Mouse (Mus musculus) left cerebral cortex, postnatal 10 days (tissue): ENCODE measurements around the gene Ech1. TPM values are rescaled to one million over a fixed set of nuclear protein-coding genes. Genes with fewer than 3 reads are reported as not detected.

Experiments
- DNase-seq, 2 experiments: peaks; one replicate each; pipeline ENCODE4 v3.0.0; 2021 to 2022; ENCODE audit warnings: low spot score in 2 of 2, mixed read lengths in 1 of 2; ENCODE audit errors: extremely low spot score in 1 of 2
- intact Hi-C: fragments of 180-260 bp; cut with DNase I; formaldehyde crosslinking; loops from one replicate; pipeline ENCODE4 v1.15.1; 2025
- total RNA-seq, 2 experiments: library from RNA; stranded (reverse); gene quantifications; 2 replicates each; pipeline ENCODE4 v1.2.3; 2021

Ech1 gene
- total RNA-seq = 10 to 100 TPM; 40.8 to 43.3 TPM

GRCm38 (mm10) chr7:28824941-28825685 is at the start of gene Ech1:
Ech1 (plus strand) TSS chr7:28825217.
- intact Hi-C loops = loop anchor here (5.0 kb wide), 1 partner anchor 42 kb away; no protein-coding TSS in a partner anchor
- peak; percentile 92 to 94 for DNase-seq

- DNase-seq = peak in 1 of 2 experiments; percentile 43
- intact Hi-C loops = no loop called here
Observed at GRCm38 (mm10) chr7:28778825-28779224, 46.2 kb upstream of the Ech1 start.

GRCm38 (mm10) chr7:28780067-28780658 is 44.9 kb upstream of the Ech1 start:
- DNase-seq = peak; percentile 84 to 91
- intact Hi-C loops = loop anchor here (5.0 to 10.0 kb wide), 2 partner anchors 185 to 257 kb away; partner anchors contain the start of gene Actn4

DNA sequence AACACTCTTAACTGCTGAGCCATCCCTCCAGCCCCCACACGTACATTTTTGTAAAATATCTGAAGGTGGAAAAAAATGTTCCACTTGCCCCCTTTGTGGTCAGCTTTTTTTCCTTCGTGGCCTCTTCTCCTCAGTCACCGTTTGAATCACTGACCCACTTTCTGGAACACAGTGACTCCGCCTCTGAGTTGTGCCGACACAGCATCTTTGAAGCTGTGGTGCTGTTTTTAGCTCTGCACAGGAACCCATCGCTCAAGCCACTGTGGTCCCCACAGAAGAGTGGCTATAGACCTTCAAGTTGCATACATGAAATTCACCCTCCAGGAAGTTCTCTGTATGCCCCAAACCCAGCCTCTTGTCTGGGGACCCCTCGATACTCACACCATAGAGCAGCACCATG is 44.2 kb upstream of the Ech1 start:
- DNase-seq = peak; percentile 40 to 54
- intact Hi-C loops = loop anchor here (5.0 to 10.0 kb wide), 2 partner anchors 184 to 256 kb away; partner anchors contain the start of gene Actn4

GRCm38 (mm10) chr7:28781261-28781663 is 43.8 kb upstream of the Ech1 start:
- DNase-seq = no peak
- intact Hi-C loops = loop anchor here (5.0 to 10.0 kb wide), 2 partner anchors 184 to 256 kb away; partner anchors contain the start of gene Actn4

- DNase-seq = no peak
- intact Hi-C loops = loop anchor here (10.0 kb wide), 1 partner anchor 180 kb away; the partner anchor contains the start of gene Actn4
Observed at GRCm38 (mm10) chr7:28785161-28785560, 39.9 kb upstream of the Ech1 start.

DNA sequence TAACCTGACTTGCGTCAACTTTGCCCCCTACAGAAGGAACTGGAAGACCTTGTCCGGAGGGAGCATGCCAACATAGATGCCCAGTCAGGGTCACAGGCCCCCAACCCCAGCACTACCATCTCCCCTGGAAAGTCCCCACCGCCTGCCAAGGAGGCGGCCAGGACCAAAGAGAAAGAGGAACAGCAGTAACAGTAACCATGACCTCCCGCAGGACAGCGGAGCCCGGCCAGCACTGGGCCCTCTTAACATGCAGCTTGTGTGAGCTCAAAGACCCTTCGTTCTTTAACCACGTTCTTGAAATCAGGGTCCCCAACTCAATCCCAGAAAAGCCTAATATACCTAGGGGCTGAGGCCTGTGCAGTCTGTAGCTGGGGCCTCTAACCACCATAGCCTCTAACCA is 37.1 kb upstream of the Ech1 start:
- intact Hi-C loops = loop anchor here (10.0 kb wide), 1 partner anchor 177 kb away; the partner anchor contains the start of gene Actn4
- no peak for DNase-seq

GRCm38 (mm10) chr7:28788307-28789195 is 36.5 kb upstream of the Ech1 start, which contains the start of gene Rinl:
Rinl (plus strand) TSS chr7:28788969.
- DNase-seq = no peak
- intact Hi-C loops = loop anchor here (10.0 kb wide), 1 partner anchor 176 kb away; the partner anchor contains the start of gene Actn4

DNA sequence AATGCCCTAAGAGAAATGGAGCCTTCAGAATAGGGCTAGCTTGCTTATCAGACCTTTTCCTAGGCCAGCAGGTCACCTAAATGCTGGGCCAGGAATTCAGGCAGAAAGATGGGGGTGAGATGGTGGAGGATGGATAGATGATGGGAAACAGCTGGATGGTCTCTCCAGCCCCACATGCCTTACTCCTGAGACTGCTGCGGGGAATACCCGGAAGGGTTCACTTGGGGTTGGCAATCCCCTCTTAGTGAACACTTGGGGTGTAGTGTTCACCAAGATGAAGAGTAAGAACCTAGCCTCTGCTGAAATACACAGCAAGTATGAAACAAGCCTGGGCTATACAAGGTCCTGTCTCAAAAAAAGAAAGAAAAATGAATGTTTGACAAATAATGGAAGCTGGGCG is 35.8 kb upstream of the Ech1 start:
- no peak for DNase-seq
- intact Hi-C loops = loop anchor here (10.0 kb wide), 1 partner anchor 176 kb away; the partner anchor contains the start of gene Actn4

- intact Hi-C loops = no loop called here
- peak in 1 of 2 experiments; percentile 55 for DNase-seq
Observed at GRCm38 (mm10) chr7:28790066-28790806, 34.8 kb upstream of the Ech1 start.

DNA sequence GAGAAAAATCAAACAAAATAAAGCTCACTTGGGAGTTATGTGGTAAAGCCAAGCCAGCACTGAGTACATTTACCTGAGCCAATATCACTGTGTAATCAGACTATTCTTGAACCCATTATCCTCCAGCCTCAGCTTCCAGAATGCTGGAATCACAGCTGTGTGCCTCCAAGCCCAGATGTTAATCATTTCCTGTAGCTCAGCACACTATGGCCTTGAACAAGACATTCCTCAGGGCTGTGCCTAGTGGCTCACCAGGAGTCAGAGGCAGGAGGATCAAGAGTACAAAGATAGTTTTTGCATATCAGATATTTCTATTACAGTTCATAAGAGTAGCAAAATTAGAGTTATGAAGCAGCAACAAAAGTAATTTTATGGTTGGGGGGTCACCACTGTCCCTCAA is 33.3 kb upstream of the Ech1 start:
- no peak for DNase-seq
- intact Hi-C loops = no loop called here

DNA sequence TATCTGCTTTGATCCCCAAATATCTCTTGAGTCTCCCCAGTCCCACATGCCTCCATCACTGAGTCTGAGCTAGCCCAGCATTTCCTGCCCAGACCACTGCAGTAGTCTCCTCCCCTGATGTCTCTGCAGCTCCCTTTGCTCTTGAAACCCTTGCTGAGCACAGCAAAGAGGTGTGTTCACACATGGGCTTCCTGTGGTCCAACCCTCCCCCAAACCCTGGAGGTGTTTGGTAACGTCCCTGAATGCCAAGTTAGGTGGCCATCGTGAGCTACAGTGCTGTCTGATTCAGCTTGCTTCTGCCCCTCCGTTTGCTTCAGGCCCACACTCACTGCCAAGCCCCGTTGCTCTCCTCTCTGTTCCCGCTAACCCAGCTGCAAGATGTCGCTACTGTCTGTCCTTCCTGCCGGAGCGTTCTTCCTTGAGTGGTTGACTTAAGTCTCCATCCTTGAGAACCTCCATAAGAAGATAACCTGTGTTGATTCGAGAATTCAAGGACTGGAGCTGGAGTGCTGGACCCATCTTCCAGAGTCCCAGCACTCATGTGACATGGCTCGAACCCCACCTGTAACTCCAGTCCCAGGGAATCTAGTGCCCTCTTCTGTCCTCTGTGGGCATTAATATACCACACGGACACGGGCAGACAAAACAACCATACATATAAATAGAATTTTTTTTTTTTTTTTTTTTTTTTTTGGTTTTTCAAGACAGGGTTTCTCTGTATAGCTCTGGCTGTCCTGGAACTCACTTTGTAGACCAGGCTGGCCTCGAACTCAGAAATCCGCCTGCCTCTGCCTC is 32.4 kb upstream of the Ech1 start:
- DNase-seq = no peak
- intact Hi-C loops = no loop called here

GRCm38 (mm10) chr7:28793834-28794233 is 31.2 kb upstream of the Ech1 start:
- DNase-seq = no peak
- intact Hi-C loops = no loop called here

GRCm38 (mm10) chr7:28794496-28794895 is 30.5 kb upstream of the Ech1 start:
- intact Hi-C loops = no loop called here
- DNase-seq = no peak

GRCm38 (mm10) chr7:28795832-28796231 is 29.2 kb upstream of the Ech1 start:
- no peak for DNase-seq
- intact Hi-C loops = loop anchor here (5.0 kb wide), 1 partner anchor 71 kb away; no protein-coding TSS in a partner anchor

GRCm38 (mm10) chr7:28796562-28796975 is 28.4 kb upstream of the Ech1 start:
- intact Hi-C loops = loop anchor here (5.0 kb wide), 1 partner anchor 71 kb away; no protein-coding TSS in a partner anchor
- DNase-seq = peak; percentile 58 to 89

- DNase-seq = no peak
- intact Hi-C loops = loop anchor here (5.0 kb wide), 1 partner anchor 67 kb away; no protein-coding TSS in a partner anchor
Observed at GRCm38 (mm10) chr7:28799994-28800393, 25.0 kb upstream of the Ech1 start.
